Mouse (Mus musculus) left cerebral cortex, adult 2 months (tissue): ENCODE measurements around the gene Wdr93. TPM values are rescaled to one million over a fixed set of nuclear protein-coding genes. Genes with fewer than 3 reads are reported as not detected.

Source experiments
- DNase-seq, 2 experiments: peaks; one replicate each; pipeline ENCODE4 v3.0.0; 2021 to 2022; ENCODE audit warnings: low spot score in 2 of 2, mixed read lengths in 1 of 2; ENCODE audit errors: extremely low spot score in 1 of 2
- H3K27ac ChIP-seq: fragments of 200-600 bp; 2 replicates; pipeline ENCODE4 v1.8.1; 2022
- H3K4me3 ChIP-seq: fragments of 200-600 bp; 2 replicates; pipeline ENCODE4 v1.8.1; 2022
- CTCF ChIP-seq: fragments of 200-600 bp; IDR thresholded peaks from 2 replicates; pipeline ENCODE4 v1.8.1; 2022; ENCODE audit warnings: antibody characterized with exemption, mild to moderate bottlenecking, moderate library complexity
- intact Hi-C: fragments of 180-260 bp; cut with DNase I; formaldehyde crosslinking; loops from one replicate; pipeline ENCODE4 v1.15.1; 2025
- long read RNA-seq, 2 experiments: library from polyadenylated mRNA; stranded (forward); transcript quantifications; one replicate each; pipeline ENCODE4 v2.0.0; 2021; ENCODE audit warnings: borderline mapping rate in 2 of 2
- total RNA-seq, 2 experiments: library from RNA; stranded (reverse); gene quantifications; 2 replicates each; pipeline ENCODE4 v1.2.3; 2021

Wdr93 gene
- under 1 TPM in 1 of 2 experiments, not detected in 1; 0.35 TPM for total RNA-seq
- long read RNA-seq, experiment 1, partial matches to known transcripts, result 0 of 1 reads
- long read RNA-seq, experiment 1, other reads (novel, unspliced or antisense), result 1 of 1 reads
- long read RNA-seq, experiment 2, result 0 reads

GRCm38 (mm10) chr7:79742659-79743536, at the start of gene Wdr93, which contains the start of gene Pex11a:
Gene Wdr93 (plus strand): TSS chr7:79743163.
Gene Pex11a (minus strand): TSS chr7:79743131.
- TF ChIP-seq CTCF, result no peak
- DNase-seq, result peak; percentile 67 to 74
- peak within 1 kb of the TSS; percentile 40 for H3K27ac ChIP-seq
- intact Hi-C loops, result no loop called here
- peak within 1 kb of the TSS; percentile 51 for H3K4me3 ChIP-seq

GRCm38 (mm10) chr7:79696495-79696894, 46.5 kb upstream of the Wdr93 start:
- Histone ChIP-seq H3K4me3 (no peak overlapping the region), H3K27ac (no peak overlapping the region)
- intact Hi-C loops, result no loop called here
- no peak for TF ChIP-seq CTCF
- DNase-seq, result no peak

GRCm38 (mm10) chr7:79702755-79703154, 40.2 kb upstream of the Wdr93 start:
- DNase-seq, result no peak
- no peak for TF ChIP-seq CTCF
- Histone ChIP-seq H3K4me3 (no peak overlapping the region), H3K27ac (no peak overlapping the region)
- intact Hi-C loops, result no loop called here

GRCm38 (mm10) chr7:79705210-79705609, 37.8 kb upstream of the Wdr93 start:
- TF ChIP-seq CTCF, result no peak
- no peak overlapping the region for H3K27ac ChIP-seq
- no peak overlapping the region for H3K4me3 ChIP-seq
- intact Hi-C loops, result no loop called here
- no peak for DNase-seq

GRCm38 (mm10) chr7:79710130-79710607, 32.8 kb upstream of the Wdr93 start:
- peak; percentile 61 to 75 for DNase-seq
- peak overlapping the region; percentile 44 for H3K4me3 ChIP-seq
- peak; percentile 66 for TF ChIP-seq CTCF
- intact Hi-C loops, result no loop called here
- peak overlapping the region; percentile 48; the same call in 1 of the 2 replicates for H3K27ac ChIP-seq

- intact Hi-C loops, result no loop called here
- peak overlapping the region; percentile 48; the same call in 1 of the 2 replicates for H3K27ac ChIP-seq
- TF ChIP-seq CTCF, result no peak
Observed at GRCm38 (mm10) chr7:79710831-79711230, 32.1 kb upstream of the Wdr93 start.

GRCm38 (mm10) chr7:79715187-79715981, 27.6 kb upstream of the Wdr93 start, which contains the start of gene Kif7:
Gene Kif7 (minus strand): TSS chr7:79715720.
- intact Hi-C loops, result no loop called here
- DNase-seq, result peak in 1 of 2 experiments; percentile 56
- peak within 1 kb of the TSS; percentile 51 for H3K4me3 ChIP-seq
- TF ChIP-seq CTCF, result no peak
- no peak within 1 kb of the TSS for H3K27ac ChIP-seq

More at GRCm38 (mm10) chr7:79710831-79711230, 32.1 kb upstream of the Wdr93 start:
- peak in 1 of 2 experiments; percentile 15 for DNase-seq
- H3K4me3 ChIP-seq, result peak overlapping the region; percentile 44

- H3K4me3 ChIP-seq, result peak overlapping the region; percentile 64
- TF ChIP-seq CTCF, result no peak
- H3K27ac ChIP-seq, result peak overlapping the region; percentile 64
- DNase-seq, result peak; percentile 30 to 50
- intact Hi-C loops, result no loop called here
Observed at GRCm38 (mm10) chr7:79721386-79721977, 21.5 kb upstream of the Wdr93 start.

- intact Hi-C loops, result no loop called here
- Histone ChIP-seq H3K4me3 (no peak overlapping the region), H3K27ac (no peak overlapping the region)
- DNase-seq, result peak; percentile 38 to 63
- peak; percentile 71 for TF ChIP-seq CTCF
Observed at GRCm38 (mm10) chr7:79727091-79727490, 15.9 kb upstream of the Wdr93 start.

- intact Hi-C loops, result loop anchor here (1.0 to 2.0 kb wide), 2 partner anchors 116 to 233 kb away; no protein-coding TSS in a partner anchor
Observed at GRCm38 (mm10) chr7:79728219-79728618, 14.7 kb upstream of the Wdr93 start.

GRCm38 (mm10) chr7:79729169-79729568, 13.8 kb upstream of the Wdr93 start:
- peak; percentile 86 for TF ChIP-seq CTCF
- intact Hi-C loops, result loop anchor here (2.0 kb wide), 1 partner anchor 234 kb away; no protein-coding TSS in a partner anchor

More at GRCm38 (mm10) chr7:79728219-79728618, 14.7 kb upstream of the Wdr93 start:
- peak; percentile 82 for TF ChIP-seq CTCF
- DNase-seq, result peak; percentile 54 to 62
- Histone ChIP-seq H3K27ac (no peak overlapping the region), H3K4me3 (no peak overlapping the region)

More at GRCm38 (mm10) chr7:79729169-79729568, 13.8 kb upstream of the Wdr93 start:
- H3K4me3 ChIP-seq, result no peak overlapping the region
- no peak overlapping the region for H3K27ac ChIP-seq
- DNase-seq, result peak; percentile 59 to 69
